Mouse (Mus musculus): ENCODE data around the gene Spink8.

DNA sequence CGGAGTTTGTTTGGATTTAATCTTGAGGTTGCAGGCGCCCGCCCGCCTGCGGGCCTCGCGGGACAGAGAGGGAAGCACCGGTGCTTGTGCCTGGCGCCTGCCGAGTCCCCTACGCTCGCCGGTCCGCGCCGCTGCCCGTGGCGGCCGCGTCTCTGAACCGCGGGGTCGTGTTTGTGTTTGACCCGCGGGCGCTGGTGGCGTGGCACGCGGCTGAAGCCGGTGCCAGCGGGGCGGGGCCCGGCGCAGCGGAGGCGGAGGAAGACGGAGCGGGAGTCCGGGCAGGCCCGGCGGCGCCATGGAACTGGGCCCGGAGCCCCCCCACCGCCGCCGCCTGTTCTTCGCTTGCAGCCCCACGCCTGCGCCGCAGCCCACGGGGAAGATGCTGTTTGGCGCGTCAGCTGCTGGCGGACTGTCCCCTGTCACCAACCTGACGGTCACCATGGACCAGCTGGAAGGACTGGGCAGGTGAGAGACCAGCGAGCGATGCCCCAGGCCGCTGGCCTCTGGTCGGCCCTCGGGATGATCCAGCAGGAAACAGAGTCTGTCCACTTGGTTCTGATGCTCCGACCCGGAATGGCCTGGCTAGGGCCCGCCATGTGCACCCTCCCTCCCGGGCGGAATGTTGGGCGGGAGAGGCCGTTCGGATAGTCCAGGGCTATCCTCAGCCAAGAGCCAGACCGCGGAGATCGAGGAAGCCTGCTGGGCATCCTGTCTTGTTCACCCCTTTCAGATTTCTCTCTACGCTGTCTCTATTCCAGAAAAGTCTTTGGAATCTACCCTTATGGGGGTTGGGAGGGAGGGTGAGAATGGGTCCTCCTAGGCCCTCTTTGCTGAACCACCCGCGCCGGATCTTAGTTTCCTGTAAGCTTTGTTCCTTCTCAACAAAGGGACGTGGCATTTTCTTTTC lies 63.9 kb downstream of the Spink8 start:
- TF ChIP-seq ZMIZ1 (IDR thresholded peaks at IDR 0.05; ENCODE audit: low read depth, low read length) (no peak), SIN3A (IDR thresholded peaks at IDR 0.05; ENCODE audit: low read length) (no peak; the same call in 1 of the 2 replicates), UBTF (IDR thresholded peaks at IDR 0.05; ENCODE audit: borderline replicate concordance, insufficient read depth, low read depth, low read length) (0 out of 2 replicates have a peak, but pooled peaks have one; percentile 59), TCF12 (IDR thresholded peaks at IDR 0.05; ENCODE audit: low read depth, low read length) (no peak), MEF2A (IDR thresholded peaks at IDR 0.05; ENCODE audit: extremely low read depth, insufficient replicate concordance, low read depth, low read length, poor library complexity, severe bottlenecking) (no peak), MYB (IDR thresholded peaks at IDR 0.05; ENCODE audit: low read depth, low read length) (no peak), POLR2A (IDR thresholded peaks at IDR 0.05; ENCODE audit: control insufficient read depth in 1 of 2, insufficient read depth in 1 of 2, low read depth in 1 of 2, low read length in 2 of 2, poor library complexity in 1 of 2) (peak in 1 of 2 experiments; percentile 16; a peak in 1 of 4 replicates)

Data from MEL (cell line).